Mouse (Mus musculus): ENCODE measurements around the gene Gm16429. TPM values are rescaled to one million over a fixed set of nuclear protein-coding genes. Genes with fewer than 3 reads are reported as not detected.
"Not testable (repeated sequence)": the region's sequence is repeated elsewhere in the genome, so short reads cannot be mapped to it uniquely, and the experiment has no call there.

Gene Gm16429
- not detected in 2 replicates for polyA plus RNA-seq (2015; fragmentation: Nextera tagmentation; extraction: Ambion mirVana)

DNA sequence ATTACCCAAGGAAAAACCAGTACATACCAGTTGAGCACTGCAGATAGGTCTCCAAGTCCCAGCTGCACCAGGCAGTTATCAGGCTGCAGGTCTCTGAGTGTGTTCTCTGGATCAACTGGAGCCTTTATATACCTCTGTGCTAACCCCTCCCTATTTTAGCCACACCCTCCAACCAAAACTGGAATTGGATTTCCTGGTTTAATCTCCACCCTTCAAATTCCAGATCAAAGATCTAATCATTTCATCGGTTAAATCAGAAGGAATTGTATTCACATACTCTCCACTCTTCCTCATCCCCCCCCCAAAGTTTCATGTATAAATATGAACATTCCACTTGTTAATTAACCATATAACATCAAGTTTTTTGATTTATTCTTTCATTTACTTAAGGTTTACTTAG is at the start of gene Gm16429:
Gene Gm16429 (minus strand): TSS at position 101 of the 400 bp plus-strand sequence.
- not testable (repeated sequence) for H3K27ac ChIP-seq; H3K36me3 ChIP-seq; H3K4me2 ChIP-seq; H3K9me3 ChIP-seq; ATAC-seq (ENCODE audit: insufficient read depth, low FRiP score, low read depth); H3K9ac ChIP-seq; H3K4me3 ChIP-seq (replicated peaks); H3K27me3 ChIP-seq (replicated peaks); H3K4me1 ChIP-seq
- no CpG with 5 or more reads among the region's 1 CpGs for WGBS

Other genes with a start within 250 kb of the Gm16429 start
- gene Gm7792, start 85.3 kb downstream of the Gm16429 start, polyA plus RNA-seq (2015; fragmentation: Nextera tagmentation; extraction: Ambion mirVana): not detected in 2 replicates
- not detected in 2 replicates for gene BC061212, start 141.5 kb upstream of the Gm16429 start, polyA plus RNA-seq (2015; fragmentation: Nextera tagmentation; extraction: Ambion mirVana)
- gene Gm6351, start 147.3 kb upstream of the Gm16429 start, polyA plus RNA-seq (2015; fragmentation: Nextera tagmentation; extraction: Ambion mirVana): not detected in 2 replicates